Mouse (Mus musculus): Measurements from ENCODE around the gene Slx4ip. TPM values are rescaled to one million over a fixed set of nuclear protein-coding genes. Genes with fewer than 3 reads are reported as not detected.

Slx4ip gene
- polyA plus RNA-seq, 1 experiment: 1.4 TPM

DNA sequence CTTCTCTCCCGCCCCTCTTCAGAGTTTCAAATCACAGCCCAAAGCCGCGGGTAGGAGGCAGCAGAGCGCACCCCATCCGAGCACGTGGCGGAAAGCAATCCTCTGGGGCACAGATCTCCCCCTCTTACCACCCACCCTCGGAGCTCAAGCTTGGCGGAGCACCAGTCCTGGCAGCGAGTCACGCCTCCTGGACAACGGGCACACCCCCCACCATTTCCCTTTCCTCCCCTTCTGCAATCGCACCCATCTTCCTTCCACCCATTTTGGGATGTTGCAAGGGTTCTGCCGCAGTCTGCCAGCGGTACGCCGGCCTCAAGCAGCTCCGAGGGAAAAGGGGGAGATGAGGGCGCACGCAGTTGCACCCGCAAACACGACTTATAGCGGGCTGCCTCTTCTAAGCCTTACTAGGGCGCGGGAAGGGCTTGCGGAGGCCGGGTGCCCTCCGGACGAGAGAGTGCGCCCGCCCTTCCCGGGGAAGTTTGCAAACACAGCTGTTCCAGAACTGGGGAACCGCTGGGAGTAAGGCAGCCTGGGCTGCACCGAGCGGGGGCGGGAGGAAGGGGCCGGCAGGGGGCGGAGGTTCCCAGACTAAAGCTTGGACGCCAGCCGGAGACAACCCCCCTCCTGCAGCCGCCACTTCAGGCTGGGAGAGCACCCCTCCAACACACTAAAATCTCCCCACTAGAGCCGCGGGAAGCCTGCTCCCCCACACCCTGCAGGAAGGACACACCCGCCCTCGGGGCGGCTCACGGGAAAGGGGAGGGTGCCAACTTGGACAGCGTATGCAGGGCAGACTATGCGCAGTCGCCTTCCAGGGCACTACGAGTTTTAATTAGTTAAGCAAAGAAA, 223.5 kb downstream of the Slx4ip start:
- Histone ChIP-seq H3K36me3 (ENCODE audit: control insufficient read depth, insufficient read depth, low read length) (no peaks in the 10 kb centered on the region), H3K4me3 (ENCODE audit: control insufficient read depth, insufficient read depth, low read length) (peak overlapping the region; percentile 24), H3K27ac (ENCODE audit: control insufficient read depth, insufficient read depth, low read length) (no peak overlapping the region), H3K27me3 (ENCODE audit: control insufficient read depth, insufficient read depth, low read length) (peaks cover 7% of the 10 kb centered on the region), H3K4me1 (replicated peaks; ENCODE audit: control insufficient read depth, insufficient read depth, low read length) (0 out of 2 replicates have a peak, but pooled peaks cover 3% of the 10 kb centered on the region)
- WGBS: 3% methylated on average over 51 of the region's 51 CpGs
- TF ChIP-seq CTCF (IDR thresholded peaks at IDR 0.05; ENCODE audit: borderline replicate concordance, control insufficient read depth, extremely low read depth, insufficient read depth, low read length, poor library complexity) (no peak), POLR2A (IDR thresholded peaks at IDR 0.05; ENCODE audit: control insufficient read depth, extremely low read depth, insufficient read depth, low read length, poor library complexity) (no peak)
- no peak for DNase-seq

DNA sequence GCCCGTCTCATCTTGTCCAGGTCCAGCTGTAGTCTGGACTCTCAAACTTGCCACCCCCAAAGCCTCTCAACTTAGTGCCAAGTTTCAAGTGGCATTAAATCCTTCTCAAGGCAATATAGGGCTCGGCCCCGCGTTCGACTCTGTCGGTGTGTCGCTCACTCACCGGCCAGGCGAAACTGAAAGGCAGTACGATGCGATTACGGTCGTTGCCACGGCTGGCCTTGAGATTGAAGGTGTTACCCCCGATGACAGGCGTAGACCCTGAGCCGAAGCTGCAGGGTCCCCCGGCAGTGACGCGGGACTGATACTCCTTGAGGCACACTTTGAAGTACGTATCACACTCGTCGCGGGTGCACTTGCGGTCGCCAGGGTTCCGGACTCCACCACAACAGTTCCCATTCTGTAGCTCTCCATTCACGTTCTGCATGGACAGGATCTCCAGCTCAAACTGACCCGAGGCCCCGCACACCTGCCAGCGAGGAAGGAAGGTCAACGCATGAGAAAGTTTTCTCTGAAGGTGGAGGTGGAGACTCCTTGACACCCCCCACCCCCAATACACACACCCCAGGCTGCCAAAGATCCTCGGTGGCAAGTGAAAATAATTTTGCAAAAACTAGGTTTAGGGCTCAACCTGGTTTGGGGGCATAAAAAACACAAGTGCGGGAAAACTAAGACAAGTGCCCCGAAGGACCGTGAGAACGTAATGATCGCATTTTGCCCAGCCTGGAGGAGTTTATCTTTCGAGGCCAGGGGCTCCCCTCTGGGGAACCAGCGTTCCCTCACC, 224.4 kb downstream of the Slx4ip start:
- H3K27ac ChIP-seq (ENCODE audit: control insufficient read depth, insufficient read depth, low read length): no peak overlapping the region
- peak overlapping the region; percentile 22 for H3K4me3 ChIP-seq (ENCODE audit: control insufficient read depth, insufficient read depth, low read length)
- WGBS: 3% methylated on average over 40 of the region's 40 CpGs
- H3K4me1 ChIP-seq (replicated peaks; ENCODE audit: control insufficient read depth, insufficient read depth, low read length): 0 out of 2 replicates have a peak, but pooled peaks cover 3% of the 10 kb centered on the region
- H3K27me3 ChIP-seq (ENCODE audit: control insufficient read depth, insufficient read depth, low read length): peaks cover 7% of the 10 kb centered on the region
- H3K36me3 ChIP-seq (ENCODE audit: control insufficient read depth, insufficient read depth, low read length): no peaks in the 10 kb centered on the region
- TF ChIP-seq POLR2A (IDR thresholded peaks at IDR 0.05; ENCODE audit: control insufficient read depth, extremely low read depth, insufficient read depth, low read length, poor library complexity) (no peak), CTCF (IDR thresholded peaks at IDR 0.05; ENCODE audit: borderline replicate concordance, control insufficient read depth, extremely low read depth, insufficient read depth, low read length, poor library complexity) (no peak)
- no peak for DNase-seq

DNA sequence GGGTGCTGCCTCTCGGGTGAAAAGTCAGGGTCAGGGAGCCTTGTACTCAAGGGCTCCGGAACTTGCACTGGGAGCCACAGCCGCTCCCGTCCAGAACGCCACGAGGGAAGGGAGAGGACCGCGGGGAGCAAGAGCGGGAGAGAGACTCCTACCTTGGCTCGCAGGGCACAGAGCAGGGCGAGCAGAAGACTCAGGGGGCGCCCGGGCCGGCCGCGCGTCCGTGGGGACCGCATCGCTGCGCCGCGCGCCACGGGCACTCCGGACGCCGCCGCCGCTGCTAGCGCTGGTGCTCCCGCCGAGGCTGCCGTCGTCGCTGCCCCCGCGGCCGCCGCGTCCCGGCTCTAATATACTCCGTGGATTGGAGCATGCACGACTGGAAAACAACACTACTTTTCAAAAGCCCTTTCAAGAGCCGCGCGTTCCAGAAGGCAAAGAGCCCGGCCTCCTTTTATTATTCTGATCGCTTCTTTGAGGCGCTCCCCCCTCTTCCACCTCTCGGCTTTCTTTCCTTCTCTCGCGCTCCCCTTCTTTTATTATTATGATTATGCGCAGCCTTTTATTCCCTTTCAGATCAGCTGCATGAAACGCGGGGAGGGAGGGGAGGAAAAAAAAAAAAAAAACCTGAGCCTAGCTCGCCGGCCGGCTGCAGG, 225.1 kb downstream of the Slx4ip start, which contains the start of gene Jag1:
Jag1 (minus strand) TSS at position 620 of the 650 bp plus-strand sequence.
- no peak for TF ChIP-seq POLR2A (IDR thresholded peaks at IDR 0.05; ENCODE audit: control insufficient read depth, extremely low read depth, insufficient read depth, low read length, poor library complexity)
- TF ChIP-seq CTCF (IDR thresholded peaks at IDR 0.05; ENCODE audit: borderline replicate concordance, control insufficient read depth, extremely low read depth, insufficient read depth, low read length, poor library complexity): no peak
- WGBS: 2% methylated on average over 59 of the region's 59 CpGs
- no peak for DNase-seq

DNA sequence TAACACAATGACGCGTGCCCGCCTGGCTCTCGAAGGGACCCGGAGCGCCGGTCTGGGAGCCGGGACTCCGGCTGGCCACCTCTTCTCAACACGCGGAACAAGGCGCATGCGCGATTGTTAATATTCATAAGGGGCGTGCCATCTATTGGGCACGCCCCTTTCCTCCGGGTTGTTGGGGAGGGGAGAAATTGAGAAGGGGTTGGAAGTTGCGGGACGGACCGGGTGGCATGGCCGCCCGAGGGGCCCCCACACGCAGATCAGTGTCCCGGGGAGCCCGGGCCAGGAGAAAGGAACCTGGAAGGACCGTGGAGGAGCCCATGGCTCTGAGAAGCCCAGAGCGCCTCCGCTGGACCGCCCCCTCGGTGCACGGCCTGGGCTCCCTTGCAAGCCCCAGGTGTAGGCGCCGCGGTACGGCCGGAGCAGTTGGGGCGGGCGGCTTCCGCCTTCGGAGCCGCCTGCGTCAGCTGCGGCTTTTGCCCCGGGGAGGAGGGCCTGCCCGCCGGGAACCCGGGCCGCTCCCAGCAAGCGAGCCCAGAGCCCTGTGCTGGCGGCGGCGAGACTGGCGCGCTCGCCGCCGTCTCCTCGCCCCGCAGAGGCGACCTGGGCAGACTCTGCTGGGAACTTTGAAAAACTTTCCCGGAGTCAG, 225.8 kb downstream of the Slx4ip start:
- 0 out of 2 replicates have a peak, but pooled peaks cover 3% of the 10 kb centered on the region for H3K4me1 ChIP-seq (replicated peaks; ENCODE audit: control insufficient read depth, insufficient read depth, low read length)
- H3K4me3 ChIP-seq (ENCODE audit: control insufficient read depth, insufficient read depth, low read length): peak overlapping the region; percentile 42
- H3K27me3 ChIP-seq (ENCODE audit: control insufficient read depth, insufficient read depth, low read length): peaks cover 7% of the 10 kb centered on the region
- WGBS: 2% methylated on average over 61 of the region's 61 CpGs
- TF ChIP-seq CTCF (IDR thresholded peaks at IDR 0.05; ENCODE audit: borderline replicate concordance, control insufficient read depth, extremely low read depth, insufficient read depth, low read length, poor library complexity): no peak
- TF ChIP-seq POLR2A (IDR thresholded peaks at IDR 0.05; ENCODE audit: control insufficient read depth, extremely low read depth, insufficient read depth, low read length, poor library complexity): 0 out of 2 replicates have a peak, but pooled peaks have one; percentile 20
- peak; percentile 22 for DNase-seq
- H3K27ac ChIP-seq (ENCODE audit: control insufficient read depth, insufficient read depth, low read length): no peak overlapping the region
- no peaks in the 10 kb centered on the region for H3K36me3 ChIP-seq (ENCODE audit: control insufficient read depth, insufficient read depth, low read length)

More for the DNA sequence above, 225.1 kb downstream of the Slx4ip start, which contains the start of gene Jag1:
- H3K4me1 ChIP-seq (replicated peaks; ENCODE audit: control insufficient read depth, insufficient read depth, low read length): 0 out of 2 replicates have a peak, but pooled peaks cover 3% of the 10 kb centered on the region
- H3K36me3 ChIP-seq (ENCODE audit: control insufficient read depth, insufficient read depth, low read length): no peaks in the 10 kb centered on the region
- H3K27me3 ChIP-seq (ENCODE audit: control insufficient read depth, insufficient read depth, low read length): peaks cover 7% of the 10 kb centered on the region
- peak within 1 kb of the TSS; percentile 42 for H3K4me3 ChIP-seq (ENCODE audit: control insufficient read depth, insufficient read depth, low read length)
- no peak within 1 kb of the TSS for H3K27ac ChIP-seq (ENCODE audit: control insufficient read depth, insufficient read depth, low read length)

DNA sequence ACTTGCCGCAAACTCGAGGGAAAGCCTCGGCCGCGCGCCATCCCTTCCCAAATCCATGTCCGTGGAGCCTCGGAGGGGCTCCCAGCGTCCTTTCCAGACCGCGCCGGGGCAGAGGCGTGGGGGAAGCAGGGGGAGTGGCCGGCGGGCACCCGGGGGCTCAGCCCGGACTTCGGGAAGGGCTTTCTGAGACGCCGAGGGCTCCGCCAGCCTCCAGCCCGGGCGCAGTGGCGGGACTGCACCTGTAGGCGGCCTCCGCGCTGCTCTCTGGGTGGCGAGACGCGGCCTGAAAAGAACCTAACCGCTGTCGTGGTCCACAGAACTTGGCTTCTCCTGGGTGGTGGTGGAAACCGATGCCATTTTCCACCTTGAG, 226.3 kb downstream of the Slx4ip start:
- Histone ChIP-seq H3K27ac (ENCODE audit: control insufficient read depth, insufficient read depth, low read length) (no peak overlapping the region), H3K4me3 (ENCODE audit: control insufficient read depth, insufficient read depth, low read length) (peak overlapping the region; percentile 42), H3K27me3 (ENCODE audit: control insufficient read depth, insufficient read depth, low read length) (peaks cover 7% of the 10 kb centered on the region), H3K4me1 (replicated peaks; ENCODE audit: control insufficient read depth, insufficient read depth, low read length) (0 out of 2 replicates have a peak, but pooled peaks cover 3% of the 10 kb centered on the region), H3K36me3 (ENCODE audit: control insufficient read depth, insufficient read depth, low read length) (no peaks in the 10 kb centered on the region)
- DNase-seq: peak; percentile 22
- TF ChIP-seq CTCF (IDR thresholded peaks at IDR 0.05; ENCODE audit: borderline replicate concordance, control insufficient read depth, extremely low read depth, insufficient read depth, low read length, poor library complexity) (no peak), POLR2A (IDR thresholded peaks at IDR 0.05; ENCODE audit: control insufficient read depth, extremely low read depth, insufficient read depth, low read length, poor library complexity) (no peak)
- WGBS: 1% methylated on average over 33 of the region's 33 CpGs

Other genes starting within 250 kb of the Slx4ip start
- 0.08 TPM in 1 of 2 replicates, not detected in the other for gene Snap25, start 177.8 kb upstream of the Slx4ip start, polyA plus RNA-seq (2012; rRNA removed)
- not detected in 2 replicates for gene AL731706.2, start 5.5 kb upstream of the Slx4ip start, polyA plus RNA-seq (2012; rRNA removed)
- gene AL731706.1, start 171 bp downstream of the Slx4ip start, polyA plus RNA-seq (2012; rRNA removed): 7.5 and 8.0 TPM in 2 replicates
- 3.8 and 4.6 TPM in 2 replicates for gene Mkks, start 171 bp downstream of the Slx4ip start, polyA plus RNA-seq (2012; rRNA removed)
- gene Jag1, start 225.4 kb downstream of the Slx4ip start, polyA plus RNA-seq (2012; rRNA removed): 3.0 and 3.2 TPM in 2 replicates

Data from thymus, adult 2 months (tissue).